Mouse (Mus musculus) MEL (cell line): ENCODE measurements at regions not wholly inside any gene's neighbourhood (a gene's known extent, or its start where the extent isn't known, plus 50 kb on each side); places are given as distances from the start of the nearest gene placed in this dataset.

Source experiments
- DNase-seq: peaks from one replicate; pipeline ENCODE4 v3.0.0; 2011; ENCODE audit warnings: low read depth, low spot score
- H3K27ac ChIP-seq: 2 replicates; pipeline ENCODE4 v1.5.1; 2012; ENCODE audit warnings: low read depth, mild to moderate bottlenecking, control low read depth, low read length, moderate library complexity; ENCODE audit not compliant: control insufficient read depth
- H3K27me3 ChIP-seq, 2 experiments: fragments of 150-350 bp in 1 of 2; sonication (generic) in 1 of 2; 2 replicates each; pipeline ENCODE4 v1.6.1; 2012; ENCODE audit warnings: low read length in 2 of 2, mild to moderate bottlenecking in 2 of 2, improper control_type of control experiment in 1 of 2, moderate library complexity in 1 of 2; ENCODE audit not compliant: insufficient read depth in 2 of 2, control insufficient read depth in 1 of 2
- H3K36me3 ChIP-seq, 2 experiments: 2 replicates each; pipeline ENCODE4 v1.6.1; 2012 to 2014; ENCODE audit warnings: low read length in 2 of 2, improper control_type of control experiment in 1 of 2, inconsistent platforms in 1 of 2, mild to moderate bottlenecking in 1 of 2; ENCODE audit not compliant: insufficient read depth in 2 of 2, control insufficient read depth in 1 of 2
- H3K4me1 ChIP-seq, 2 experiments: fragments of 150-350 bp in 1 of 2; sonication (generic) in 1 of 2; 2 replicates each; pipeline ENCODE4 v1.6.1; 2012; ENCODE audit warnings: low read length in 2 of 2, improper control_type of control experiment in 1 of 2, mild to moderate bottlenecking in 1 of 2; ENCODE audit not compliant: insufficient read depth in 2 of 2, control insufficient read depth in 1 of 2
- H3K4me3 ChIP-seq, 2 experiments: fragments of 150-350 bp in 1 of 2; sonication (generic) in 1 of 2; 2 replicates each; pipeline ENCODE4 v1.5.1; 2012; ENCODE audit warnings: low read depth in 2 of 2, low read length in 2 of 2, mild to moderate bottlenecking in 2 of 2, moderate library complexity in 2 of 2, control low read depth in 1 of 2, improper control_type of control experiment in 1 of 2; ENCODE audit not compliant: control insufficient read depth in 1 of 2, insufficient read depth in 1 of 2
- H3K79me2 ChIP-seq: 2 replicates; pipeline ENCODE4 v1.6.1; 2012; ENCODE audit warnings: mild to moderate bottlenecking, low read length, moderate library complexity; ENCODE audit not compliant: control insufficient read depth, poor library complexity, insufficient read depth
- H3K9ac ChIP-seq: 2 replicates; pipeline ENCODE4 v1.6.1; 2012; ENCODE audit warnings: low read depth, mild to moderate bottlenecking, control low read depth, low read length, moderate library complexity; ENCODE audit not compliant: control insufficient read depth, poor library complexity, severe bottlenecking
- H3K9me3 ChIP-seq: fragments of 150-350 bp; sonication (generic); replicated peaks from 2 replicates; pipeline ENCODE4 v1.6.1; 2012; ENCODE audit warnings: mild to moderate bottlenecking, low read length, improper control_type of control experiment, moderate library complexity; ENCODE audit not compliant: insufficient read depth
- MYB ChIP-seq: IDR thresholded peaks from 2 replicates; pipeline ENCODE4 v1.6.1; 2011; ENCODE audit warnings: mild to moderate bottlenecking, low read depth, low read length, improper control_type of control experiment
- RCOR1 ChIP-seq: IDR thresholded peaks from 2 replicates; pipeline ENCODE4 v1.6.1; 2012; ENCODE audit warnings: low read depth, mild to moderate bottlenecking, inconsistent platforms, low read length, improper control_type of control experiment

DNA sequence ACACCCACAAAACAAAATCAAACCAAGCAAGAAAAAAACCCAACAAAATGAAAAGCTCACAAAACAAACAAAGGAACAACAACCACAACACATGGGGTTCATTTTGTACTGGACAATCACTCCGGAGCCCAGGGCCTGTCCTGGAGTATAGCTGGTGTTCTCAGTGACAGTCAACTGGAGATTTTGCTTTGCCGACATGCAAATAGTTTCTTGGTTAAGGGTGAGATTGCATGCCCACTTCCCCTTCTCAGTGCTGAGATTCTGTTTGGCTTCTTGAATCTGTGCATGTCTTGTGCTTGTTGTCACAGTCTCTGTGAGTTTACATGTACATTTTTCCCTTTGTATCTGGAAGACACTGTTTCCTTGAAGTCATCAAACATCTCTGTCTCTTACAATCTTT is 50.6 kb upstream of the Tdrd3 start:
- Histone ChIP-seq H3K27ac (no peak overlapping the region), H3K9ac (no peak overlapping the region)

More for the DNA sequence above, 50.6 kb upstream of the Tdrd3 start:
- Histone ChIP-seq H3K4me1 (no peaks in the 10 kb centered on the region; a peak in 1 of 4 replicates), H3K36me3 (no peaks in the 10 kb centered on the region), H3K79me2 (no peaks in the 10 kb centered on the region), H3K4me3 (no peak overlapping the region), H3K27me3 (no peaks in the 10 kb centered on the region)
- peak; percentile 15 for DNase-seq
- TF ChIP-seq RCOR1 (peak; percentile 69), MYB (no peak)
- TF ChIP-seq, all 39 proteins: peak for 1
- no peaks in the 10 kb centered on the region for H3K9me3 ChIP-seq
